Mouse (Mus musculus): ENCODE data around the gene Erbb2. TPM values are rescaled to one million over a fixed set of nuclear protein-coding genes. Genes with fewer than 3 reads are reported as not detected.

Erbb2 gene
- polyA plus RNA-seq, 1 experiment: not detected

- H3K4me1 ChIP-seq (ENCODE audit: control insufficient read depth, insufficient read depth, low read length): peaks cover 2% of the 10 kb centered on the region; the same call in 1 of the 2 replicates
Measured at GRCm38 (mm10) chr11:98406621-98407020, 5.6 kb upstream of the Erbb2 start.

GRCm38 (mm10) chr11:98408872-98409271 lies 3.4 kb upstream of the Erbb2 start:
- Histone ChIP-seq H3K27ac (ENCODE audit: insufficient read depth, low read depth, low read length) (no peak overlapping the region), H3K4me1 (ENCODE audit: control insufficient read depth, insufficient read depth, low read length) (peaks cover 18% of the 10 kb centered on the region), H3K4me3 (ENCODE audit: insufficient read depth, low read depth, low read length) (no peak overlapping the region)
- TF ChIP-seq CTCF (IDR thresholded peaks at IDR 0.05; ENCODE audit: insufficient read depth, low read depth, low read length): no peak
- TF ChIP-seq POLR2A (IDR thresholded peaks at IDR 0.05; ENCODE audit: insufficient read depth, low read depth, low read length): no peak
- 76% methylated on average over 8 of the region's 8 CpGs for WGBS

More at GRCm38 (mm10) chr11:98406621-98407020, 5.6 kb upstream of the Erbb2 start:
- 70% methylated on average over 6 of the region's 6 CpGs for WGBS
- Histone ChIP-seq H3K27ac (ENCODE audit: insufficient read depth, low read depth, low read length) (no peak overlapping the region), H3K4me3 (ENCODE audit: insufficient read depth, low read depth, low read length) (no peak overlapping the region)
- no peak for TF ChIP-seq CTCF (IDR thresholded peaks at IDR 0.05; ENCODE audit: insufficient read depth, low read depth, low read length)
- no peak for TF ChIP-seq POLR2A (IDR thresholded peaks at IDR 0.05; ENCODE audit: insufficient read depth, low read depth, low read length)

- no peak for TF ChIP-seq POLR2A (IDR thresholded peaks at IDR 0.05; ENCODE audit: insufficient read depth, low read depth, low read length)
- TF ChIP-seq CTCF (IDR thresholded peaks at IDR 0.05; ENCODE audit: insufficient read depth, low read depth, low read length): no peak
- Histone ChIP-seq H3K27ac (ENCODE audit: insufficient read depth, low read depth, low read length) (no peak overlapping the region), H3K4me1 (ENCODE audit: control insufficient read depth, insufficient read depth, low read length) (peaks cover 21% of the 10 kb centered on the region), H3K4me3 (ENCODE audit: insufficient read depth, low read depth, low read length) (no peak overlapping the region)
- 12% methylated on average over 10 of the region's 10 CpGs for WGBS
Measured at GRCm38 (mm10) chr11:98409341-98409822, 2.9 kb upstream of the Erbb2 start.

- no peak overlapping the region for H3K27ac ChIP-seq (ENCODE audit: insufficient read depth, low read depth, low read length)
- under 1% methylated on average over 40 of the region's 40 CpGs for WGBS
- TF ChIP-seq CTCF (IDR thresholded peaks at IDR 0.05; ENCODE audit: insufficient read depth, low read depth, low read length): no peak
- no peak for TF ChIP-seq POLR2A (IDR thresholded peaks at IDR 0.05; ENCODE audit: insufficient read depth, low read depth, low read length)
- H3K4me3 ChIP-seq (ENCODE audit: insufficient read depth, low read depth, low read length): peak overlapping the region; percentile 49
- peaks cover 21% of the 10 kb centered on the region for H3K4me1 ChIP-seq (ENCODE audit: control insufficient read depth, insufficient read depth, low read length)
Measured at GRCm38 (mm10) chr11:98412797-98413301, 579 bp downstream of the Erbb2 start.

- H3K4me3 ChIP-seq (ENCODE audit: insufficient read depth, low read depth, low read length): peak overlapping the region; percentile 49; the same call in 1 of the 2 replicates
- 24% methylated on average over 7 of the region's 7 CpGs for WGBS
- no peak overlapping the region for H3K27ac ChIP-seq (ENCODE audit: insufficient read depth, low read depth, low read length)
- no peak for TF ChIP-seq CTCF (IDR thresholded peaks at IDR 0.05; ENCODE audit: insufficient read depth, low read depth, low read length)
- TF ChIP-seq POLR2A (IDR thresholded peaks at IDR 0.05; ENCODE audit: insufficient read depth, low read depth, low read length): no peak
- H3K4me1 ChIP-seq (ENCODE audit: control insufficient read depth, insufficient read depth, low read length): peaks cover 26% of the 10 kb centered on the region
Measured at GRCm38 (mm10) chr11:98413731-98414130, 1.5 kb downstream of the Erbb2 start.

- 41% methylated on average over 2 of the region's 2 CpGs for WGBS
Measured at GRCm38 (mm10) chr11:98414162-98414561, 1.9 kb downstream of the Erbb2 start.

GRCm38 (mm10) chr11:98417074-98417473 lies 4.8 kb downstream of the Erbb2 start:
- Histone ChIP-seq H3K27ac (ENCODE audit: insufficient read depth, low read depth, low read length) (no peak overlapping the region), H3K4me1 (ENCODE audit: control insufficient read depth, insufficient read depth, low read length) (peaks cover 38% of the 10 kb centered on the region), H3K4me3 (ENCODE audit: insufficient read depth, low read depth, low read length) (no peak overlapping the region)
- WGBS: 90% methylated on average over 1 of the region's 1 CpGs
- no peak for TF ChIP-seq POLR2A (IDR thresholded peaks at IDR 0.05; ENCODE audit: insufficient read depth, low read depth, low read length)
- TF ChIP-seq CTCF (IDR thresholded peaks at IDR 0.05; ENCODE audit: insufficient read depth, low read depth, low read length): no peak

More at GRCm38 (mm10) chr11:98414162-98414561, 1.9 kb downstream of the Erbb2 start:
- TF ChIP-seq CTCF (IDR thresholded peaks at IDR 0.05; ENCODE audit: insufficient read depth, low read depth, low read length): no peak
- no peak for TF ChIP-seq POLR2A (IDR thresholded peaks at IDR 0.05; ENCODE audit: insufficient read depth, low read depth, low read length)
- H3K4me3 ChIP-seq (ENCODE audit: insufficient read depth, low read depth, low read length): no peak overlapping the region
- H3K27ac ChIP-seq (ENCODE audit: insufficient read depth, low read depth, low read length): no peak overlapping the region
- H3K4me1 ChIP-seq (ENCODE audit: control insufficient read depth, insufficient read depth, low read length): peaks cover 31% of the 10 kb centered on the region

GRCm38 (mm10) chr11:98418273-98418672 lies 6.0 kb downstream of the Erbb2 start:
- WGBS: 23% methylated on average over 6 of the region's 6 CpGs

GRCm38 (mm10) chr11:98418939-98419547 lies 6.8 kb downstream of the Erbb2 start:
- TF ChIP-seq CTCF (IDR thresholded peaks at IDR 0.05; ENCODE audit: insufficient read depth, low read depth, low read length): no peak
- TF ChIP-seq POLR2A (IDR thresholded peaks at IDR 0.05; ENCODE audit: insufficient read depth, low read depth, low read length): no peak
- 71% methylated on average over 10 of the region's 10 CpGs for WGBS
- Histone ChIP-seq H3K4me3 (ENCODE audit: insufficient read depth, low read depth, low read length) (no peak overlapping the region), H3K4me1 (ENCODE audit: control insufficient read depth, insufficient read depth, low read length) (peaks cover 21% of the 10 kb centered on the region), H3K27ac (ENCODE audit: insufficient read depth, low read depth, low read length) (peak overlapping the region; percentile 1; the same call in 1 of the 2 replicates)

More at GRCm38 (mm10) chr11:98418273-98418672, 6.0 kb downstream of the Erbb2 start:
- no peak overlapping the region for H3K4me3 ChIP-seq (ENCODE audit: insufficient read depth, low read depth, low read length)
- no peak for TF ChIP-seq POLR2A (IDR thresholded peaks at IDR 0.05; ENCODE audit: insufficient read depth, low read depth, low read length)
- no peak for TF ChIP-seq CTCF (IDR thresholded peaks at IDR 0.05; ENCODE audit: insufficient read depth, low read depth, low read length)
- H3K4me1 ChIP-seq (ENCODE audit: control insufficient read depth, insufficient read depth, low read length): peaks cover 27% of the 10 kb centered on the region
- H3K27ac ChIP-seq (ENCODE audit: insufficient read depth, low read depth, low read length): peak overlapping the region; percentile 26; the same call in 1 of the 2 replicates

All from olfactory bulb, adult 2 months (tissue).